Mouse (Mus musculus): Measurements from ENCODE around the gene Pgpep1l. TPM values are rescaled to one million over a fixed set of nuclear protein-coding genes. Genes with fewer than 3 reads are reported as not detected.

Gene Pgpep1l
- polyA plus RNA-seq, 1 experiment from 2014 or later: not detected

DNA sequence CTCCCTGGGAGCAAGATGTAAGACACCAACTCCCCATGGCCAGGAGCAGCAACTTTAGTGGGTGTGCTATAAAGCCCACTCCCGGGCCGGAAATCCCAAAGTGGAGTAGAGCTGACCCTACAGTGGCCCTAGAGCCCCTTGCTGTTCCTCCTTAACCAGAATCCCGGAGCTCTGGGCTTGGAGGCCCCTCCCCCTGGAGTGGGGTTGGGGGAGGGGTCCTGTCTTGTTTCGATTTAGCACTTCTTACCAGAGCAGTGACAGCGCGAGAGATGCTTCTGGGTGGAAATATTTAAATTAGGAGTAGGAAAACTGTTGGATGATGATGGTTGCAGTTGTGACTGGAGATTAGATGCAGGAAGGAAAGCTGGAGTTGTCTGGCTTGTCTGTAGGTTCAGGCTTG, 35.5 kb downstream of the Pgpep1l start:
- WGBS: 62% methylated on average over 6 of the region's 6 CpGs
- no peak for TF ChIP-seq CTCF (IDR thresholded peaks at IDR 0.05; ENCODE audit: low read depth)
- no peak for ATAC-seq
- Histone ChIP-seq H3K36me3 (ENCODE audit: control insufficient read depth, insufficient read depth) (peaks cover 17% of the 10 kb centered on the region; the same call in 1 of the 2 replicates), H3K9ac (ENCODE audit: low read depth, low read length) (no peak overlapping the region), H3K4me2 (replicated peaks; ENCODE audit: low read depth) (no peak overlapping the region), H3K4me1 (replicated peaks; ENCODE audit: control insufficient read depth, insufficient read depth, low read length) (no peaks in the 10 kb centered on the region), H3K9me3 (ENCODE audit: control insufficient read depth) (no peaks in the 10 kb centered on the region), H3K4me3 (ENCODE audit: low read depth, low read length) (no peak overlapping the region), H3K27ac (ENCODE audit: low read depth, low read length) (no peak overlapping the region), H3K27me3 (replicated peaks; ENCODE audit: control insufficient read depth, insufficient read depth, low read length) (no peaks in the 10 kb centered on the region)

GRCm38 (mm10) chr7:68227621-68228020, 36.4 kb downstream of the Pgpep1l start:
- Histone ChIP-seq H3K4me3 (ENCODE audit: low read depth, low read length) (no peak overlapping the region), H3K9ac (ENCODE audit: low read depth, low read length) (no peak overlapping the region), H3K4me1 (replicated peaks; ENCODE audit: control insufficient read depth, insufficient read depth, low read length) (no peaks in the 10 kb centered on the region), H3K36me3 (ENCODE audit: control insufficient read depth, insufficient read depth) (peaks cover 17% of the 10 kb centered on the region; the same call in 1 of the 2 replicates), H3K27me3 (replicated peaks; ENCODE audit: control insufficient read depth, insufficient read depth, low read length) (no peaks in the 10 kb centered on the region), H3K4me2 (replicated peaks; ENCODE audit: low read depth) (no peak overlapping the region), H3K9me3 (ENCODE audit: control insufficient read depth) (no peaks in the 10 kb centered on the region), H3K27ac (ENCODE audit: low read depth, low read length) (no peak overlapping the region)
- no peak for ATAC-seq
- 84% methylated on average over 4 of the region's 4 CpGs for WGBS
- TF ChIP-seq CTCF (IDR thresholded peaks at IDR 0.05; ENCODE audit: low read depth): no peak

DNA sequence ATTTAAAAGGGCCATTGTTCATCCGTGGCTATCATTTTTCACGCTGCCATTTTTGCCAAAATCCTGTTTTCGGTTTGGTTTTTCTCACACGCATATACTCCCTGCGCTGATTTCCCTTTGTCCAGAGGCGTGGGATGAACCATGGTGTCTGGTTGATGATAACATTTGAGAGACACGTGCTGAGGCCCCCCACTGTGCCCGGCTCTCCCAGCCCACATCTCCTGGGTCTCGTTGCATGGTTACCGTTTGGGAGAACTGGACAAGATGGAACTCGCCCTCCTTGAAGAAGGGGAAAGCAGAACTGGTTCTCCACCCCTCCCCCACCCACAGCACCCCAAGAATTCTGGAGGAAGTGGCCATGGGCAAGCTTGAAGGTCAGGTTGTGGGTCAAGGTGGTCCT, 37.0 kb downstream of the Pgpep1l start:
- Histone ChIP-seq H3K27ac (ENCODE audit: low read depth, low read length) (no peak overlapping the region), H3K27me3 (replicated peaks; ENCODE audit: control insufficient read depth, insufficient read depth, low read length) (no peaks in the 10 kb centered on the region), H3K4me3 (ENCODE audit: low read depth, low read length) (no peak overlapping the region), H3K9me3 (ENCODE audit: control insufficient read depth) (no peaks in the 10 kb centered on the region), H3K4me1 (replicated peaks; ENCODE audit: control insufficient read depth, insufficient read depth, low read length) (no peaks in the 10 kb centered on the region), H3K9ac (ENCODE audit: low read depth, low read length) (no peak overlapping the region), H3K36me3 (ENCODE audit: control insufficient read depth, insufficient read depth) (peaks cover 17% of the 10 kb centered on the region; the same call in 1 of the 2 replicates), H3K4me2 (replicated peaks; ENCODE audit: low read depth) (no peak overlapping the region)
- no peak for ATAC-seq
- WGBS: 89% methylated on average over 11 of the region's 11 CpGs
- TF ChIP-seq CTCF (IDR thresholded peaks at IDR 0.05; ENCODE audit: low read depth): no peak

- Histone ChIP-seq H3K4me1 (replicated peaks; ENCODE audit: control insufficient read depth, insufficient read depth, low read length) (no peaks in the 10 kb centered on the region), H3K36me3 (ENCODE audit: control insufficient read depth, insufficient read depth) (peaks cover 21% of the 10 kb centered on the region; the same call in 1 of the 2 replicates), H3K4me2 (replicated peaks; ENCODE audit: low read depth) (no peak overlapping the region), H3K4me3 (ENCODE audit: low read depth, low read length) (no peak overlapping the region), H3K9ac (ENCODE audit: low read depth, low read length) (no peak overlapping the region), H3K27me3 (replicated peaks; ENCODE audit: control insufficient read depth, insufficient read depth, low read length) (no peaks in the 10 kb centered on the region), H3K9me3 (ENCODE audit: control insufficient read depth) (no peaks in the 10 kb centered on the region), H3K27ac (ENCODE audit: low read depth, low read length) (no peak overlapping the region)
- no peak for ATAC-seq
- TF ChIP-seq CTCF (IDR thresholded peaks at IDR 0.05; ENCODE audit: low read depth): no peak
- WGBS: 87% methylated on average over 9 of the region's 9 CpGs
Measured at GRCm38 (mm10) chr7:68225427-68226054, 38.5 kb downstream of the Pgpep1l start.

DNA sequence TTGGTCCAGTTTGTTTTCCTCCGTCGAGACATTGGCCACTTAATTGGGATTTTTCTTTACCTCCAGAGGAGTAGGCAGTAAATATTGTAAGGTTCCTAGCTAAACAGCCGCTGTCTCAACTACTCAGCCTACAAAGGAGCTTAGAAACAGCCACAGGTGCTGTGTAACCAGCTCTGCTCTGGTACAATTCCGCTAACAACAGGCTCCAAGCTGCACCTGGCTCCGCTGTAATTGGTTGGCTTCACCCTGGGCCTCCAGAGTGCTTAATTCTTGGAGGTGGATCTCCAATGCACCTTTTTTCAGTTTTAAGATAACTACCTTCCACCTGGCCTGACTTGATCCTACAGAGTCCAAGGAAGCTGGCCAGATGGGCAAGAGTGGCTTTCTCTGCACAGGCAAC, 40.0 kb downstream of the Pgpep1l start:
- Histone ChIP-seq H3K36me3 (ENCODE audit: control insufficient read depth, insufficient read depth) (peaks cover 32% of the 10 kb centered on the region; the same call in 1 of the 2 replicates), H3K4me2 (replicated peaks; ENCODE audit: low read depth) (no peak overlapping the region), H3K4me3 (ENCODE audit: low read depth, low read length) (no peak overlapping the region), H3K9me3 (ENCODE audit: control insufficient read depth) (no peaks in the 10 kb centered on the region), H3K27me3 (replicated peaks; ENCODE audit: control insufficient read depth, insufficient read depth, low read length) (no peaks in the 10 kb centered on the region), H3K9ac (ENCODE audit: low read depth, low read length) (no peak overlapping the region), H3K27ac (ENCODE audit: low read depth, low read length) (no peak overlapping the region), H3K4me1 (replicated peaks; ENCODE audit: control insufficient read depth, insufficient read depth, low read length) (no peaks in the 10 kb centered on the region)
- no peak for TF ChIP-seq CTCF (IDR thresholded peaks at IDR 0.05; ENCODE audit: low read depth)
- 89% methylated on average over 5 of the region's 5 CpGs for WGBS
- no peak for ATAC-seq

DNA sequence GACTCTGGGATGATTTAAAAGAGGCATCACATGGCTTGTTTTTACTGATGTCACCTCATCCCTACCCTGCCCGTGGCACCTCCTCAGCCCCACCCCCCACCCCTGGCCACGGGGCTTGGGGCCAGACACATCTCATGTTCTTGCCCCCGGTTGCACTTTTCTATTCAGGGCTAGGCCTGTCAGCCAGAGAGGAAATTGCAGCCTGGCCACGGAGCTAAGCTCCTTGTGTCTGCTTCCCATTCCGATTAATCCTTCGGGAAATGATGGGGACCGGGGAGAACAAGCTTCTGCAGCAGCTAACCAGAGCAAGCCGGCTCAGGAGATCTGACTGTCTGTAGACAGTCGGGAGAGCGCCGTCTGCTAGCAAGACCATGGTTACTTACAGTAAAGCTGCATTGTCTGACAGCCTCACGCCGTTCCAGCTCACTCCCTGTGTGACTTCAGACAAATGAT, 40.7 kb downstream of the Pgpep1l start:
- Histone ChIP-seq H3K36me3 (ENCODE audit: control insufficient read depth, insufficient read depth) (peaks cover 35% of the 10 kb centered on the region; the same call in 1 of the 2 replicates), H3K9ac (ENCODE audit: low read depth, low read length) (no peak overlapping the region)
- 58% methylated on average over 13 of the region's 13 CpGs for WGBS

More for the DNA sequence above, 40.7 kb downstream of the Pgpep1l start:
- H3K4me2 ChIP-seq (replicated peaks; ENCODE audit: low read depth): no peak overlapping the region
- no peak overlapping the region for H3K27ac ChIP-seq (ENCODE audit: low read depth, low read length)
- no peaks in the 10 kb centered on the region for H3K4me1 ChIP-seq (replicated peaks; ENCODE audit: control insufficient read depth, insufficient read depth, low read length)
- H3K27me3 ChIP-seq (replicated peaks; ENCODE audit: control insufficient read depth, insufficient read depth, low read length): no peaks in the 10 kb centered on the region
- no peak for TF ChIP-seq CTCF (IDR thresholded peaks at IDR 0.05; ENCODE audit: low read depth)
- no peak for ATAC-seq
- no peaks in the 10 kb centered on the region for H3K9me3 ChIP-seq (ENCODE audit: control insufficient read depth)
- no peak overlapping the region for H3K4me3 ChIP-seq (ENCODE audit: low read depth, low read length)

Measured in intestine, postnatal 0 days (tissue).